Mouse (Mus musculus) heart, embryonic 14.5 days (tissue): ENCODE measurements around the gene Thra. TPM values are rescaled to one million over a fixed set of nuclear protein-coding genes. Genes with fewer than 3 reads are reported as not detected.

Experiments used
- ATAC-seq: fragments of 200-750 bp; cut with Nextera tagmentation; 2 replicates; pipeline ENCODE4 v1.8.0; 2017; ENCODE audit warnings: low read depth, moderate TSS enrichment; ENCODE audit not compliant: insufficient number of reproducible peaks, insufficient read depth, low FRiP score
- H3K27ac ChIP-seq, 2 experiments: fragments of 200-500 bp in 1 of 2; fragments of 300-500 bp in 1 of 2; sonication (generic) in 1 of 2; replicated peaks in 1 of 2; 2 replicates each; pipeline ENCODE4 v1.5.1; 2012 to 2014; ENCODE audit warnings: low read depth in 2 of 2, low read length in 2 of 2, control low read depth in 1 of 2, mild to moderate bottlenecking in 1 of 2, mixed read lengths in 1 of 2; ENCODE audit not compliant: control insufficient read depth in 1 of 2, insufficient read depth in 1 of 2
- H3K27me3 ChIP-seq: fragments of 300-500 bp; sonication (generic); 2 replicates; pipeline ENCODE4 v1.6.1; 2014; ENCODE audit warnings: mild to moderate bottlenecking, low read length, control low read depth; ENCODE audit not compliant: control insufficient read depth, insufficient read depth
- H3K36me3 ChIP-seq: fragments of 300-500 bp; sonication (generic); 2 replicates; pipeline ENCODE4 v1.6.1; 2014; ENCODE audit warnings: mild to moderate bottlenecking, control low read depth, low read length, mixed read lengths; ENCODE audit not compliant: control insufficient read depth, insufficient read depth
- H3K4me1 ChIP-seq, 2 experiments: fragments of 200-500 bp in 1 of 2; fragments of 300-500 bp in 1 of 2; sonication (generic) in 1 of 2; 2 replicates each; pipeline ENCODE4 v1.6.1; 2012 to 2014; ENCODE audit warnings: low read length in 2 of 2, control low read depth in 1 of 2, mixed read lengths in 1 of 2; ENCODE audit not compliant: control insufficient read depth in 2 of 2, insufficient read depth in 2 of 2
- H3K4me2 ChIP-seq: fragments of 300-500 bp; sonication (generic); 2 replicates; pipeline ENCODE4 v1.6.1; 2014; ENCODE audit warnings: mild to moderate bottlenecking, low read length
- H3K4me3 ChIP-seq, 2 experiments: fragments of 200-500 bp in 1 of 2; fragments of 300-500 bp in 1 of 2; sonication (generic) in 1 of 2; 2 replicates each; pipeline ENCODE4 v1.5.1; 2012 to 2014; ENCODE audit warnings: low read length in 2 of 2, mild to moderate bottlenecking in 2 of 2, control low read depth in 1 of 2, low read depth in 1 of 2, moderate library complexity in 1 of 2; ENCODE audit not compliant: control insufficient read depth in 1 of 2, insufficient read depth in 1 of 2
- H3K9ac ChIP-seq: fragments of 300-500 bp; sonication (generic); 2 replicates; pipeline ENCODE4 v1.6.1; 2014; ENCODE audit warnings: mild to moderate bottlenecking, low read length
- H3K9me3 ChIP-seq: fragments of 300-500 bp; sonication (generic); 2 replicates; pipeline ENCODE4 v1.6.1; 2016; ENCODE audit warnings: low read length, control low read depth; ENCODE audit not compliant: control insufficient read depth
- WGBS: fragments of 180-500 bp; shearing (Covaris S2); extraction: QIAGEN DNeasy Blood & Tissue Kit; methylation state at CpG from one replicate; pipeline ENCODE4 v1.1.7; 2014; 5-methylcytosine and 5-hydroxymethylcytosine counted together
- polyA plus RNA-seq: library from polyadenylated mRNA; unstranded; fragments of >200 nt; fragmentation: Nextera tagmentation; extraction: Ambion mirVana; gene quantifications from 2 replicates; pipeline ENCODE4 v1.2.1, GENCODE M21; 2014

Gene Thra
- polyA plus RNA-seq, 1 experiment from 2014 or later: 55.6 TPM

DNA sequence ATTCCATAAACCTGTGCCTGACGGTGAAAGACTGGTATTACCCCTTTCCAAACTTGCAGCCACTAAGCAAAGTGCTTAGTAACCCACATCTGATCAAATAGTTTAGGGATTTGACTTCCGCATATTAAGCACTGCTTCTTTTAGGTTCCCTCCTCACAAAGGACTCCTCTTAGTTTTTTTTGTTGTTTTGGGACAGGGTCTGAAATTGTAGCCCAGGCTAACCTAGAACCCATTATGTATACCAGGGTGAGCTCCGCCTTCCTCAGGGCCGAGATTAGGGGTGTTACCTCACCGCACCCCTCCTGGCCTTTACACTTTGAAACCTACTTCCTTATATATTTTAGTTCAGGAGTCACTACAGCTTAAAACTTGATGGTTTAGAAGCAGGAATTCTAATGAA lies 49.4 kb downstream of the Thra start:
- no peak for ATAC-seq
- no peaks in the 10 kb centered on the region for H3K9me3 ChIP-seq
- no peaks in the 10 kb centered on the region for H3K27me3 ChIP-seq
- H3K36me3 ChIP-seq: no peaks in the 10 kb centered on the region
- peak overlapping the region; percentile 78 for H3K9ac ChIP-seq
- H3K4me1 ChIP-seq: peaks cover 25 to 37% of the 10 kb centered on the region in 2 experiments
- 35% methylated on average over 5 of the region's 5 CpGs for WGBS
- H3K4me2 ChIP-seq: peak overlapping the region; percentile 84
- no peak overlapping the region for H3K27ac ChIP-seq
- H3K4me3 ChIP-seq: peak overlapping the region; percentile 50 to 66; a peak in 3 of 4 replicates

DNA sequence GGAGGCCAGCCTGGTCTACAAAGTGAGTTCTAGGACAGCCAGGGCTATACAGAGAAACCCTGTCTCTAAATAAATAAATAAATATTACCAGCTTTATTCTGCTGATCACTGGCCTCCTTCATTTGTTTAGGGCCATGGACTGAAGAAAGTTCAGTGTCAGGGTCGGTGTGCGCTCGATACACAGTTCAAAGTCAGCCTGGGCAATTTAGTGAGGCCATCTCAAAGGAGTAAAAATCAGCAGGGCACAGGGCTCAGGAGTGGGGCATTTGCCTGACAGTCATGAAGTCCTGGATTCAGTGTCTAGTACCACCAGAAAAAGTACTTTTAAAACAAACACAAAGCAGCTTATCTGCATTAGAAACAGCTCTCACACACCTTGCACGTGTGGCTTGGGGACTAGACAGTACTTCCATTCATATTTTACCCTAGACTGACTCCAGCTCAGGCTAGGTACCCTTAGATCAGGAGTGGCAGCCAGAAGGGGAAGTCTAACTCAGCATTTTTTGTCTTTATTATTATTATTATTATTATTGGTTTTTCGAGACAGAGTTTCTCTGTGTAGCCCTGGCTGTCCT lies 50.3 kb downstream of the Thra start:
- no peak overlapping the region for H3K4me2 ChIP-seq
- peaks cover 17 to 28% of the 10 kb centered on the region in 2 experiments for H3K4me1 ChIP-seq
- 85% methylated on average over 5 of the region's 5 CpGs for WGBS

DNA sequence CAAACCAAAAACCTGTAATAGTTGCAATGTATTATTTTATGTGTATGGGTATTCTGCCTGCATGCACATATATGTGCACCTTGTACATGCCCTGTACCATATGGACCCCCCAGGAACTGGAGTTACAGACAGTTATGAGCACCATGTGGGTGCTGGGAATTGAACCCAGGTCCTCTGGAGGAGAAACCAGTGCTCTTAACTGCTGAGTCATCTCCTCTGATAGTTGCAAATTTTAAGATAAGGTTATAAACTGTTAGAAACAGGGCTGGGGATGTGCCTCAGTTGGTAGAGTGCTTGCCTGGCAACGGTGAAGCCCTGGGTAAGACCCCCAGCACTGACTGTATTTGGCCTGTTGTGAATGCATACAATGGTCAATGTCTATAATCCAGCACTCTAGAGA lies 51.0 kb downstream of the Thra start:
- no peak overlapping the region for H3K4me3 ChIP-seq
- no peaks in the 10 kb centered on the region for H3K27me3 ChIP-seq
- no peak overlapping the region for H3K4me2 ChIP-seq
- H3K9me3 ChIP-seq: no peaks in the 10 kb centered on the region
- WGBS: 59% methylated on average over 1 of the region's 1 CpGs
- no peaks in the 10 kb centered on the region for H3K36me3 ChIP-seq
- H3K9ac ChIP-seq: no peak overlapping the region
- no peak for ATAC-seq
- peaks cover 11 to 21% of the 10 kb centered on the region in 2 experiments for H3K4me1 ChIP-seq
- H3K27ac ChIP-seq: no peak overlapping the region

More for the DNA sequence above, 50.3 kb downstream of the Thra start:
- Histone ChIP-seq H3K27ac (no peak overlapping the region), H3K27me3 (no peaks in the 10 kb centered on the region), H3K4me3 (no peak overlapping the region), H3K9ac (no peak overlapping the region), H3K36me3 (no peaks in the 10 kb centered on the region), H3K9me3 (no peaks in the 10 kb centered on the region)
- ATAC-seq: no peak

DNA sequence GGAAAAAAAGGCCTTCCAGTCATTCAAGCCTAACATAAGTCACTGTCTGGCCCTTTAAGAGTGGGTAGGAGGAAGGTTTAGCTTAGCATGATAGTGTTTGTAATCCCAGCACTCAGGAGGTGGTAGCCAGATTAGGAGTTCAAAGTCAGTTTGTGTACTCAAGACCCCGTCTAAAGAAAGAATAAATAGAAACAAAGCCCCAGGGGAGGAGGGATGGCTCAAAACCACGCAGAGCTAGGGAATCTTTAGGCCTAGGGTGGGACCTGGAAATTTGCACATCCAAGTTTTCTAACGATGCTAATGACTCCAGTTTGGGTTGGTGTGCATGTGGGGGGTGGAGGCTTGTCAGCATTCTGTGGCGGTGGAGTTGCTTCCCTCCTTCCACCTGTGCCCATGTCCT lies 51.6 kb downstream of the Thra start:
- no peak overlapping the region for H3K4me2 ChIP-seq
- no peaks in the 10 kb centered on the region for H3K27me3 ChIP-seq
- H3K9ac ChIP-seq: no peak overlapping the region
- no peak overlapping the region for H3K4me3 ChIP-seq
- WGBS: 10% methylated on average over 4 of the region's 4 CpGs
- no peak overlapping the region for H3K27ac ChIP-seq
- ATAC-seq: no peak
- no peaks in the 10 kb centered on the region for H3K9me3 ChIP-seq
- no peaks in the 10 kb centered on the region for H3K36me3 ChIP-seq
- H3K4me1 ChIP-seq: peaks cover 8 to 15% of the 10 kb centered on the region in 2 experiments

DNA sequence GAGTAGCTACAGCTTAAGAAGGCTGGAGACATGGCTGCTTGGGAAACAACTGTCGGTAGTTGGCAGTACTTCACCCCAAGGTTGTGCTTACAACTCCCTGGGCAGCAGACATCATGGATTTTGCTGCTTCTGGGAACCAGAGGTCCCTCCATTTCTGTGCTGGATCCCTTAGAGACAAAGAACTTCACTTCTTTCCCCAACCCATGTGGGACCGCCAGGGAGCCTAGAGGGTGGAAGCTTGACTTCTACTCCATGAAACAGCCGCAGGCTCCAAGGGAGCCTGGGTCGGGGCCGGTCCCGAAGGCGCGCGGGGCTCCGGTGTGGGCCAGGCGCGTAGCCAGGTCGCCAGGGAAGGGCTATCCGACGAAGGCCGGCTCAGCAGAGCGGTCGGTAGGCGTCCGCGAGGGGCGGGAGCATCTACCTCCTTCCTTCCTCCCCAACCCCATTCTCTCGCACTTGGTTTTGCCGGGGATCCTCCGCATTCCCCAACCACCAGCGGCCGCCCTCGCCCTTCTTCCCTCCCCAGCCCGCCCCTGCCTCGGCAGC lies 54.1 kb downstream of the Thra start:
- peak overlapping the region; percentile 100 for H3K9ac ChIP-seq
- H3K4me1 ChIP-seq: peaks cover 6 to 25% of the 10 kb centered on the region in 2 experiments
- H3K4me3 ChIP-seq: peak overlapping the region; percentile 76 to 96
- H3K27me3 ChIP-seq: no peaks in the 10 kb centered on the region
- H3K9me3 ChIP-seq: no peaks in the 10 kb centered on the region
- peak; percentile 47 for ATAC-seq
- H3K27ac ChIP-seq: peak overlapping the region; percentile 100
- peaks cover 15% of the 10 kb centered on the region for H3K36me3 ChIP-seq
- peak overlapping the region; percentile 95 for H3K4me2 ChIP-seq
- WGBS: under 1% methylated on average over 28 of the region's 30 CpGs

DNA sequence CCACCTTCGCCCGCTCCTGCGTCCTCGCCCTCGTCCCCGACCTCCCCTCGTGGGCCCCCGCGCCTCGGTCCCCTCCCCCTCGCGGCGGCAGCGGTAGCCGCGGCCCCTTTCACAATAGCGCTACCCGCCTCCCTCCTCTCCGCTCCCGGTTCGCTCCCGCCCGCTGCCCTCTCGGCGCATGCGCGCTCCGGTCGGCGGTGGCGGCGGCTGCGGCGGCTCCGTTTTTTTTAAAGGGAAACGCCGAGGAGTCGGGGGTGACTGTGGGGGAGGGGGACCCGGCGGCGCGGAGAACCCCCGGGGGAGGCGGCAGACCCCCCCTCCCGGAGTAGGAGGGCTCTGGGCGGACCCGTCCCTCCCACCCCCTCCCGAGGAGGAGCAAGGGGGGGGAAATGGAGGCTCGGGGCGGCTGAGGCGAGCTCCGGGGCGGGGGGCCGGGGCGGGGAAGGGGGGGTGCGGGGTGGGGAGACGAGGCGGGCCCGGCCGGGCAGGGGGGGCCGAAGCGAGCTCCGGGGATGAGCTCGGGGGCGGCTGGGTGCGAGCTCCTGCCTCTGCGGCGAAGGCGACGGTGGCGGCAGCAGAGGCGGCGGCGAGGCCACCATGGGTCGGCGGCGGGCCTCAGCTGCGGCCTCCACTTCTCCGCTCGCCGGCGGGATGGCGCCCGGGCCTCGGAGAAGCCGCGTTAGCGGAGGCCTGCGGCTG lies 54.7 kb downstream of the Thra start, which contains the start of gene Msl1:
Gene Msl1 (plus strand): TSS at position 502 of the 699 bp plus-strand sequence.
- Histone ChIP-seq H3K4me2 (peak within 1 kb of the TSS; percentile 95), H3K4me1 (peaks cover 6 to 21% of the 10 kb centered on the region in 2 experiments), H3K36me3 (peaks cover 21% of the 10 kb centered on the region), H3K9me3 (no peaks in the 10 kb centered on the region), H3K27ac (peak within 1 kb of the TSS; percentile 100), H3K9ac (peak within 1 kb of the TSS; percentile 100), H3K27me3 (no peaks in the 10 kb centered on the region), H3K4me3 (peak within 1 kb of the TSS; percentile 76 to 96)
- under 1% methylated on average over 57 of the region's 89 CpGs for WGBS
- peak; percentile 64 for ATAC-seq

DNA sequence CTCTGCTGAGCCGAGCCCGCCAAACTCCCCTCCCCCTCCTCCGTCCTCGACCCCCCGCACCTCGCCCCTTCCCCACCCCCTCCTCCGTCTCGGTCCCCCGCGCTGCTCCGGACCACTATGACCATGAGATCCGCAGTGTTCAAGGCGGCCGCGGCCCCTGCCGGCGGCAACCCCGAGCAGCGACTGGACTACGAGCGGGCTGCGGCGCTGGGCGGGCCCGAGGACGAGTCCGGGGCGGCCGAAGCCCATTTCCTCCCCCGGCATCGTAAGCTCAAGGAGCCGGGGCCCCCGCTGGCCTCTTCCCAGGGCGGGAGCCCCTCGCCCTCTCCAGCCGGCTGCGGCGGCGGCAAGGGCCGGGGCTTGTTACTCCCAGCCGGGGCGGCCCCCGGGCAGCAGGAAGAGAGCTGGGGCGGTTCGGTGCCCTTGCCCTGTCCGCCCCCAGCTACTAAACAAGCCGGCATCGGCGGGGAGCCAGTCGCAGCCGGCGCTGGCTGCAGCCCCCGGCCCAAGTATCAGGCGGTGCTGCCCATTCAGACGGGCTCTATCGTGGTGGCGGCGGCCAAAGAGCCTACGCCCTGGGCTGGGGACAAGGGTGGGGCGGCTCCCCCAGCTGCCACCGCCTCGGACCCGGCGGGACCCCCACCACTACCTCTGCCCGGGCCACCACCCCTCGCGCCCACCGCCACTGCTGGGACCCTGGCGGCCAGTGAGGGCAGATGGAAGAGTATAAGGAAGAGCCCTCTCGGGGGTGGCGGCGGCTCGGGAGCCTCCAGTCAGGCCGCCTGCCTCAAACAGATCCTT lies 55.5 kb downstream of the Thra start:
- Histone ChIP-seq H3K4me2 (peak overlapping the region; percentile 95), H3K27me3 (no peaks in the 10 kb centered on the region), H3K36me3 (peaks cover 29% of the 10 kb centered on the region), H3K4me1 (peaks cover 6 to 21% of the 10 kb centered on the region in 2 experiments), H3K4me3 (peak overlapping the region; percentile 76 to 96), H3K9ac (peak overlapping the region; percentile 100), H3K27ac (peak overlapping the region; percentile 100), H3K9me3 (no peaks in the 10 kb centered on the region)
- peak; percentile 54 for ATAC-seq
- 1% methylated on average over 63 of the region's 74 CpGs for WGBS
